Mouse (Mus musculus) midbrain, postnatal 0 days (tissue): ENCODE data around the gene Kirrel. TPM values are rescaled to one million over a fixed set of nuclear protein-coding genes. Genes with fewer than 3 reads are reported as not detected.

ENCODE experiments used
- ATAC-seq: fragments of 200-750 bp; cut with Nextera tagmentation; 2 replicates; pipeline ENCODE4 v1.8.0; 2017; ENCODE audit warnings: moderate number of reproducible peaks, mild to moderate bottlenecking, moderate TSS enrichment, moderate library complexity; ENCODE audit not compliant: low FRiP score
- DNase-seq: peaks from one replicate; pipeline ENCODE4 v3.0.0-alpha.2; 2015; ENCODE audit warnings: low spot score
- H3K27ac ChIP-seq: fragments of 300-500 bp; sonication (generic); 2 replicates; pipeline ENCODE4 v1.5.1; 2014; ENCODE audit warnings: low read depth, mild to moderate bottlenecking, low read length, mixed read lengths
- H3K27me3 ChIP-seq: fragments of 300-500 bp; sonication (generic); 2 replicates; pipeline ENCODE4 v1.6.1; 2014; ENCODE audit warnings: low read length, control low read depth, mixed read lengths; ENCODE audit not compliant: insufficient read depth
- H3K36me3 ChIP-seq: fragments of 300-500 bp; sonication (generic); 2 replicates; pipeline ENCODE4 v1.6.1; 2014; ENCODE audit warnings: low read length, control low read depth, mixed read lengths; ENCODE audit not compliant: insufficient read depth
- H3K4me1 ChIP-seq: fragments of 300-500 bp; sonication (generic); 2 replicates; pipeline ENCODE4 v1.6.1; 2014; ENCODE audit warnings: mild to moderate bottlenecking, control low read depth, antibody characterized with exemption, low read length, mixed read lengths; ENCODE audit not compliant: insufficient read depth
- H3K4me2 ChIP-seq: fragments of 300-500 bp; sonication (generic); 2 replicates; pipeline ENCODE4 v1.6.1; 2014; ENCODE audit warnings: low read depth, mild to moderate bottlenecking, low read length, mixed read lengths; ENCODE audit not compliant: poor library complexity, severe bottlenecking
- H3K4me3 ChIP-seq: fragments of 300-500 bp; sonication (generic); 2 replicates; pipeline ENCODE4 v1.5.1; 2014; ENCODE audit warnings: low read depth, mild to moderate bottlenecking, low read length, moderate library complexity
- H3K9ac ChIP-seq: fragments of 300-500 bp; sonication (generic); replicated peaks from 2 replicates; pipeline ENCODE4 v1.6.1; 2014; ENCODE audit warnings: mild to moderate bottlenecking, low read length, moderate library complexity, mixed read lengths; ENCODE audit not compliant: poor library complexity, severe bottlenecking
- H3K9me3 ChIP-seq: fragments of 300-500 bp; sonication (generic); 2 replicates; pipeline ENCODE4 v1.6.1; 2016; ENCODE audit warnings: low read length, control low read depth
- CTCF ChIP-seq: IDR thresholded peaks from 2 replicates; pipeline ENCODE4 v1.5.1; 2016; ENCODE audit warnings: antibody characterized with exemption, mild to moderate bottlenecking
- WGBS: fragments of 180-500 bp; shearing (Covaris S2); extraction: QIAGEN DNeasy Blood & Tissue Kit; methylation state at CpG from one replicate; pipeline ENCODE4 v1.1.7; 2014; 5-methylcytosine and 5-hydroxymethylcytosine counted together
- polyA plus RNA-seq: library from polyadenylated mRNA; unstranded; fragments of >200 nt; fragmentation: Nextera tagmentation; extraction: Ambion mirVana; gene quantifications from 2 replicates; pipeline ENCODE4 v1.2.1, GENCODE M21; 2015
- total RNA-seq: library from RNA; depleted of rRNA; stranded (reverse); fragments of >200 nt; gene quantifications from 2 replicates; pipeline ENCODE4 v1.2.3, GENCODE M21; 2014

Kirrel gene
- total and polyA plus RNA-seq, 2 experiments from 2014 or later, result 3.3 to 11.1 TPM

DNA sequence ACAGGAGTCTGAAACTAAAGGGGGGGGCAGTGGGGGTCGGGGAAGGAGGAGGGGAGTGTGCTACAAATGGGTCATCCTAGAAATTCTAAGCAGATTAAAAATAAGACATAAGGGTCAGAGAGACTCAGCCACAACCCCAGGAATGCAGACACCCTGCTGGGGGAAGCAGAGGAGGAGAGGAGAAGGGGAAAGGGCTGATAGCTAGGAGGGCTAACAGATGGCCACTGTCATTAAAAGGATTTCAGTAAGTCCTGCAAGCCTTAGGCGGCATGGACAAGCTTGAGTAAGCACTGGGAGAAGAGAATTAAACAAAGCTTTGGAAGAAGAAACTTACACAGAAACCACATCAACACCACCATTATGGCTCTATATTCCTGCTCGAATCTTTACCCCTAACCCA, 62.3 kb downstream of the Kirrel start:
- Histone ChIP-seq H3K4me3 (no peak overlapping the region), H3K9me3 (no peaks in the 10 kb centered on the region), H3K4me1 (no peaks in the 10 kb centered on the region), H3K9ac (no peak overlapping the region), H3K27me3 (no peaks in the 10 kb centered on the region), H3K36me3 (no peaks in the 10 kb centered on the region), H3K4me2 (no peak overlapping the region), H3K27ac (no peak overlapping the region)
- no peak for TF ChIP-seq CTCF
- 34% methylated on average over 3 of the region's 3 CpGs for WGBS
- DNase-seq, result no peak
- ATAC-seq, result no peak

- no peaks in the 10 kb centered on the region for H3K9me3 ChIP-seq
- TF ChIP-seq CTCF, result no peak
- no peaks in the 10 kb centered on the region for H3K36me3 ChIP-seq
- 84% methylated on average over 2 of the region's 2 CpGs for WGBS
- H3K4me3 ChIP-seq, result no peak overlapping the region
- no peak overlapping the region for H3K27ac ChIP-seq
- H3K9ac ChIP-seq, result no peak overlapping the region
- H3K27me3 ChIP-seq, result no peaks in the 10 kb centered on the region
- H3K4me1 ChIP-seq, result 0 out of 2 replicates have a peak, but pooled peaks cover 13% of the 10 kb centered on the region
- ATAC-seq (no peak), DNase-seq (no peak)
- H3K4me2 ChIP-seq, result no peak overlapping the region
Measured at GRCm38 (mm10) chr3:87104856-87105255, 69.7 kb downstream of the Kirrel start.

DNA sequence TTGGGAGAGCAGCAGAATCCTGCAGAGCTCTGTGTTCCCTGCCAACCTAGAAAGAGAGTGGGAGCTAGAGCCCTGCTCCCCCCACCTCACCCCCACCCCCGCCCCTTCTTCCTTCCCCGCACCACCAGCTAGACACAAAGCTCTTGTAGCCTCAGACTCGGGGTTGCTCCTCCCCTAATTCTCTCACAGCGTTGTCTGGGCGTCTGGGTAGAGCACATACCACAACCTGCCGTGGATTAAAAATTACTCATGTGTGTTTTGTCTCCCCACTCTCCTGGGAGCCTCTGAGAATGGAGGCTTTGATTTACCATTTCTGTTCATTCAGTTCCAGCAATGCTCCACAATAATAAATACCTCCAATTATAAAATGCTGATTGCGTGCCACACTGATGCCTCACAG, 72.2 kb downstream of the Kirrel start:
- 11% methylated on average over 6 of the region's 7 CpGs for WGBS
- no peak for TF ChIP-seq CTCF
- Histone ChIP-seq H3K4me1 (peaks cover 13% of the 10 kb centered on the region; the same call in 1 of the 2 replicates), H3K9ac (no peak overlapping the region), H3K27ac (peak overlapping the region; percentile 32; the same call in 1 of the 2 replicates), H3K4me2 (no peak overlapping the region), H3K27me3 (no peaks in the 10 kb centered on the region), H3K4me3 (no peak overlapping the region), H3K36me3 (no peaks in the 10 kb centered on the region), H3K9me3 (no peaks in the 10 kb centered on the region)
- DNase-seq (peak; percentile 38), ATAC-seq (no peak)

- Histone ChIP-seq H3K27me3 (no peaks in the 10 kb centered on the region), H3K4me1 (peaks cover 13% of the 10 kb centered on the region; the same call in 1 of the 2 replicates), H3K4me3 (no peak overlapping the region), H3K9me3 (no peaks in the 10 kb centered on the region), H3K4me2 (no peak overlapping the region), H3K27ac (no peak overlapping the region), H3K36me3 (no peaks in the 10 kb centered on the region), H3K9ac (no peak overlapping the region)
- WGBS, result 86% methylated on average over 4 of the region's 4 CpGs
- DNase-seq, result no peak
- no peak for TF ChIP-seq CTCF
- ATAC-seq, result no peak
Measured at GRCm38 (mm10) chr3:87100911-87101310, 73.6 kb downstream of the Kirrel start.

DNA sequence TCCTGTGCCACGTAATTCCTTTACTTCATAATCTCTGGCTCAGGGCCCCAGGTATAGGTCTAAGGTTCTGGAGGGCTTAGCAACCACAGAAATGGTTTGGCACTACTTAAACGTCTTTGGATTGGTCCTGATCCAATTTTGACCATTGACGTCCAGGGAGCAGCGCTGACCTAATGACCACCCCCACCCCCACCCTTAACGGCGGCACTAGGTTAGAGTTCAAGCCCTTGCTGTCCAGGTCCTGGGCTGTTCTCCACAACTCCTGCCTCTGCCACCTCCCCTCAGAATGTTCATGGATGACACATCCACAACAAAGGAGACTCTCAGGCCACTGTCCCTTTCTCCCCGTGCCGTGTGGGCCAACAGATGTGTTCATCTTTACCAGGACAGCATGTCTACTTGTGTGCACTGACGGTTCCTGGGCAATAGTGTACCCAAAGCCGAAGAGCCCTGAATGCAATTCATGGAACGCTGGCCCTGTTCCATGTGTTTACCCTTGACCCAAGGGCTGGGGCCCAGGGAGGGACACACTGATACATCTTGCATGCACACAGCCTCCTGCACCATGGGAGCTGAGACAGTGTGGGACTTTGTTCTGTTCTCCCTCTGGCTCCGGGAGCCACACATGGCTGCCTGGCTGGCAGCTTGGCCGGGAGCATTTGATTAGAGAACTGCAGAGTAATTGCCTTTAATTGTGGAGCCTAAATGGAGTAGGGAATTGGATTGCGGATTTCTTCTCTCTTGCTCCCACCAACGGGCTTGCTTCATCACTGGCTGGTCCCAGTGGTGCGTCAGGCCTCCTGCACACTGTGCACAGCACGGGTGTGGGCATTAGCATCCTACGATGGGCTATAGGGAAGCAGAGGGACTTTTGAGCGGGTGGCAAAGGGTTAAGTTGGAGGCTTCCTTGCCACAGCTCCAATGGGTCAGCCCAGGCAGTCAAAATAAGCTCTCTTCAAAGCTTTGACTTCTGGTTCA, 76.3 kb downstream of the Kirrel start:
- Histone ChIP-seq H3K4me3 (no peak overlapping the region), H3K36me3 (no peaks in the 10 kb centered on the region), H3K9ac (no peak overlapping the region), H3K4me1 (peaks cover 11% of the 10 kb centered on the region; the same call in 1 of the 2 replicates), H3K4me2 (no peak overlapping the region), H3K9me3 (no peaks in the 10 kb centered on the region), H3K27ac (peak overlapping the region; percentile 12; the same call in 1 of the 2 replicates), H3K27me3 (no peaks in the 10 kb centered on the region)
- no peak for TF ChIP-seq CTCF
- ATAC-seq (peak; percentile 41; the same call in 1 of the 2 replicates), DNase-seq (peak; percentile 67)
- WGBS, result 72% methylated on average over 19 of the region's 19 CpGs

DNA sequence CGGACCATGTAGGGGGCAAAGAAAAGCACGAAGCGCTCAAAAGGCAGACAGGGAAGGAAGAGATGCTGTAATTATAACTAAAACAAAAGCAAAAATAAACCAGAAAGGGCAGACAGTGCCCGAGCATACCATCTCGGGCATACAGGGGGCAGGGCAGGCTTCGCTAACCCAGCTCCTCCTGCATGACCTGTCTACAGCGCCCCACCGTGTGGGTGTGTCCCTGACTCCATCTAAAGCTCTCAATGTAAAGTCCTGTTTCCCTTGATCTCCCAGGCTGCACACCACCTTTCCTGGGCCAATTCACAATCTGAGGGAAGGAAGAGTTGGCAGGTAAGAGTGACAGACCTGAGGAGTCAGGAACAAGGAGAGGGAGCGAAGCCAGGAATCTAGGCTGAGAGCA, 77.3 kb downstream of the Kirrel start:
- Histone ChIP-seq H3K4me2 (no peak overlapping the region), H3K27me3 (no peaks in the 10 kb centered on the region), H3K36me3 (no peaks in the 10 kb centered on the region), H3K4me1 (peaks cover 4% of the 10 kb centered on the region; the same call in 1 of the 2 replicates), H3K9me3 (no peaks in the 10 kb centered on the region), H3K9ac (no peak overlapping the region), H3K27ac (no peak overlapping the region), H3K4me3 (no peak overlapping the region)
- DNase-seq, result no peak
- no peak for TF ChIP-seq CTCF
- ATAC-seq, result no peak
- WGBS, result 90% methylated on average over 9 of the region's 9 CpGs
